Mouse (Mus musculus): ENCODE data around the gene Dleu7. TPM values are rescaled to one million over a fixed set of nuclear protein-coding genes. Genes with fewer than 3 reads are reported as not detected.
A peak's percentile ranks its signal among the peaks of the same experiment; 100 is the strongest.

Gene Dleu7
- total and polyA plus RNA-seq, 2 experiments from 2014 or later = 16.2 to 31.2 TPM

DNA sequence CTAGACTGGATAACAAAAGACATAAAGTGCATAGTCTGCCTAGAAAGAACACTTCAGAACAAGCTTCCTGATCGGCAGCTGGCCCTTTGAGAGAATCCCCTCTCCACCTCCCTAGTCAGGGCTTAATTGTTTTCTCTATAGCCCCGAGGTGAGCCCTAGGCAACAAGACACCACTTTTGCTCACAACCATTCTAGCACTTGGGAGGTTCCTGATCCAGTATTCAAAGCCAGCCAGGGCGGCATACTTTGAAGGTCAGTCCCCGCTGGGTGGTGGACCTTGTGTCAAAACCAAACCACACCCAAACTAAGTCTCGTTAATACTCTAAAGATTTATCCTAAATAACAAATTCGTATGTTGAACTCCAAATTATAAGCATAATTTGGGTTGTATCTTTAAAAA lies 38.6 kb upstream of the Dleu7 start:
- Histone ChIP-seq H3K36me3 (ENCODE audit: insufficient read depth, low read length) (no peaks in the 10 kb centered on the region), H3K4me2 (ENCODE audit: low read depth, low read length) (peak overlapping the region; percentile 86), H3K4me3 (ENCODE audit: low read length) (peak overlapping the region; percentile 81), H3K27me3 (ENCODE audit: insufficient read depth, low read length) (no peaks in the 10 kb centered on the region), H3K9ac (replicated peaks; ENCODE audit: low read length) (peak overlapping the region; percentile 74), H3K4me1 (ENCODE audit: insufficient read depth, low read length) (peaks cover 11% of the 10 kb centered on the region; the same call in 1 of the 2 replicates), H3K27ac (no peak overlapping the region), H3K9me3 (ENCODE audit: low read length) (no peaks in the 10 kb centered on the region)
- DNase-seq (ENCODE audit: low spot score) (no peak), ATAC-seq (no peak)
- no peak for TF ChIP-seq CTCF (IDR thresholded peaks at IDR 0.05; ENCODE audit: low read depth)
- 12% methylated on average over 6 of the region's 6 CpGs for WGBS

DNA sequence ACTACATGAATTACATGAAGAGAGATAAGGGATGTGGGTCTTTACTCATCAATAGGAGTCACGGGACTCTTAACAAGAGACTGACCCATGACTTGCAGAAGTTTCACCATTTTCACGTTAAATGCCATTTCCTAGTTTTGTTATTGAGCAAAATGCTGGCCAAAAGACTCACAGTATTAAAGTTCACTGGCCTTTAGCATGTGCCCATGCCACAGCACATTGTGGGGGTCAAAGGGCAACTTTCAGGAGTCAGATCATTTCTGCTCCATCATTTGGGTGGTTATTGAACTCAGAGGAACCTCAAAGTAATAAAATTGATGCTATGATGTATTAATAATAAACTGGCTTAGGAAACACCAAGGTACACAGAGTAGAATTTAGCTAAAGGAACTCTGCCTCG lies 36.8 kb upstream of the Dleu7 start:
- H3K9ac ChIP-seq (replicated peaks; ENCODE audit: low read length) = no peak overlapping the region
- no peaks in the 10 kb centered on the region for H3K27me3 ChIP-seq (ENCODE audit: insufficient read depth, low read length)
- no peaks in the 10 kb centered on the region for H3K36me3 ChIP-seq (ENCODE audit: insufficient read depth, low read length)
- no peaks in the 10 kb centered on the region for H3K9me3 ChIP-seq (ENCODE audit: low read length)
- no peak overlapping the region for H3K27ac ChIP-seq
- H3K4me2 ChIP-seq (ENCODE audit: low read depth, low read length) = no peak overlapping the region
- H3K4me3 ChIP-seq (ENCODE audit: low read length) = no peak overlapping the region
- TF ChIP-seq CTCF (IDR thresholded peaks at IDR 0.05; ENCODE audit: low read depth) = no peak
- peaks cover 11% of the 10 kb centered on the region; the same call in 1 of the 2 replicates for H3K4me1 ChIP-seq (ENCODE audit: insufficient read depth, low read length)
- no peak for ATAC-seq
- no peak for DNase-seq (ENCODE audit: low spot score)
- 91% methylated on average over 3 of the region's 3 CpGs for WGBS

DNA sequence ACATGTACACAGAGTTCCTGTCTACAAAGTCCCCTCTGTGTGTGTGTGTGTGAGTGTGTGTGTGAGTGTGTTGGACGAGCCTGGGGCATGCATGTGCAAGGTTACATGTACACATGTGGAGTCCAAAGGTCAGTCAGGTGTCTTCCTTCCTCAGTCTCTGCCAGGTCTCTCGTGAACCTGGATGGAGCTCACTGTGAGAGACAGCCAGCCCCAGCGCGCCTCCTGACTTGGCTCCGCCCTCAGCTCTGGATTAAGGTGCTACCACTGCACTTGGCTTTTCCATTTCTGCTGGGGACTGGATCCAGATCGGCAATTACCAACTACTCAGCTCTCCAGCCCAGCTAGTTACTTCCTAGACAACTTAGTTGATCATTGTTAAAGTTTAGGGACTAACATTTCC lies 35.8 kb upstream of the Dleu7 start:
- Histone ChIP-seq H3K27ac (no peak overlapping the region), H3K9ac (replicated peaks; ENCODE audit: low read length) (no peak overlapping the region)

DNA sequence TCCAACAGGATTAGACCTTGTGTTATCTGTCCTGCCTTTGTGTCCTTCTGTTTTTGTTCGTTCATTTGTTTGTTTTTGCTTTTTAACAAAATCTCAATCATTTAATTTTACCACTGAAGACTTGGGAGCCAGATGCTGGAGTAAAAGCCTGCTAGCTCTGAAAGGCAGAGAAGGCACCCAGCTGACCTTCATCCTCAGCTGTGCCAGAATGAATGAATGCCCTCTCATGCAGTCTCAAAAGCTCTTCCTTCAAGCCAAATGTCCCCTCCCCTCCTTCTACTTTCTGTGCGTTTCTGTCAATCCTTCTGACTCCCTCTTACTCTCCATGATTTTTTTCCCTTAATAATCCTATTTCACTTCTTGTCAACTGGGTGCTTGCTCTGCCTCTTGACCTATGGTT lies 34.3 kb upstream of the Dleu7 start:
- ATAC-seq (peak; percentile 56; the same call in 1 of the 2 replicates), DNase-seq (ENCODE audit: low spot score) (peak; percentile 57)
- Histone ChIP-seq H3K9ac (replicated peaks; ENCODE audit: low read length) (no peak overlapping the region), H3K27ac (no peak overlapping the region), H3K36me3 (ENCODE audit: insufficient read depth, low read length) (no peaks in the 10 kb centered on the region), H3K4me3 (ENCODE audit: low read length) (no peak overlapping the region), H3K9me3 (ENCODE audit: low read length) (no peaks in the 10 kb centered on the region), H3K4me1 (ENCODE audit: insufficient read depth, low read length) (peaks cover 4% of the 10 kb centered on the region), H3K27me3 (ENCODE audit: insufficient read depth, low read length) (no peaks in the 10 kb centered on the region), H3K4me2 (ENCODE audit: low read depth, low read length) (no peak overlapping the region)
- TF ChIP-seq CTCF (IDR thresholded peaks at IDR 0.05; ENCODE audit: low read depth) = no peak
- 21% methylated on average over 2 of the region's 2 CpGs for WGBS

More for the DNA sequence above, 35.8 kb upstream of the Dleu7 start:
- peaks cover 11% of the 10 kb centered on the region; the same call in 1 of the 2 replicates for H3K4me1 ChIP-seq (ENCODE audit: insufficient read depth, low read length)
- TF ChIP-seq CTCF (IDR thresholded peaks at IDR 0.05; ENCODE audit: low read depth) = no peak
- no peaks in the 10 kb centered on the region for H3K27me3 ChIP-seq (ENCODE audit: insufficient read depth, low read length)
- H3K36me3 ChIP-seq (ENCODE audit: insufficient read depth, low read length) = no peaks in the 10 kb centered on the region
- 57% methylated on average over 6 of the region's 6 CpGs for WGBS
- ATAC-seq (no peak), DNase-seq (ENCODE audit: low spot score) (no peak)
- H3K4me2 ChIP-seq (ENCODE audit: low read depth, low read length) = no peak overlapping the region
- H3K9me3 ChIP-seq (ENCODE audit: low read length) = no peaks in the 10 kb centered on the region
- no peak overlapping the region for H3K4me3 ChIP-seq (ENCODE audit: low read length)

DNA sequence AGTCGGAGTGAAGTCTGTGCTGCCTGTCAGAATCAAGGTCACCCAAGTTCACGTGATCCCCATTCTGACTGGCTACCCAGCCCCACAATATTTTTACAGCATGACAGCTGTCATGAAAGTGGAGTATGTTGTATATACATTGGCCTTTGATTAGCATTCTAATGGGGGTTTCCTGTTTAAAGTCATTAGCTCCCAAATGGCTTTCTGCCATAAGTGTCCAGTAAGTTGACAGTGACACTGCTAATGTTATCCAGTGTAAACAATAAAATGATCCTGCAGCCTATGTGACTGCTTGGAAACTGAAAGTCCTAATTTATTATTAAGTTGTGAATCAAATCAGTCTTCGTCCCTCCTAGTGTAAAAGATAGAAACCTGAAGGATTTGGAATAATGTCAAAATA lies 33.2 kb upstream of the Dleu7 start:
- ATAC-seq (no peak), DNase-seq (ENCODE audit: low spot score) (no peak)
- Histone ChIP-seq H3K27me3 (ENCODE audit: insufficient read depth, low read length) (no peaks in the 10 kb centered on the region), H3K9ac (replicated peaks; ENCODE audit: low read length) (no peak overlapping the region), H3K4me3 (ENCODE audit: low read length) (no peak overlapping the region), H3K4me1 (ENCODE audit: insufficient read depth, low read length) (no peaks in the 10 kb centered on the region; the same call in 1 of the 2 replicates), H3K27ac (no peak overlapping the region), H3K9me3 (ENCODE audit: low read length) (no peaks in the 10 kb centered on the region), H3K36me3 (ENCODE audit: insufficient read depth, low read length) (no peaks in the 10 kb centered on the region), H3K4me2 (ENCODE audit: low read depth, low read length) (no peak overlapping the region)
- TF ChIP-seq CTCF (IDR thresholded peaks at IDR 0.05; ENCODE audit: low read depth) = no peak
- WGBS = 75% methylated on average over 3 of the region's 3 CpGs

DNA sequence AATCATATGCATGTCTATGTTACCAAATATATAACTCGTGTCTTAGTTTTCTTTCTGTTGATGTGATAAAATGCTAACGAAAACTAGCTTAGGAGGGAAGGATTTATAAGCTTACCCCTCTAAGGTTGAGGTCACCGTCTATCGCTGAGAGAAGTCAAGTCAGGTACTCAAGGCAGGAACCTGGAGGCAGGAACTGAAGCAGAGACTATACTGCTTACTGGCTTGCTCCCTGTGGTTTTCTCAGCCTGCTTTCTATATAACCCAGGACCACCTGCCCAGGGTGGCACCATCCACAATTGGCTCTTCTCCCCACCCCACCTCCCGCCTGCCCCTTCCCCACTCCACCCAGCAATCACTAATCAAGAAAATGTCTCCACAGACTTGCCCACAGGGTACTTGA lies 32.1 kb upstream of the Dleu7 start:
- WGBS = 92% methylated on average over 5 of the region's 5 CpGs

DNA sequence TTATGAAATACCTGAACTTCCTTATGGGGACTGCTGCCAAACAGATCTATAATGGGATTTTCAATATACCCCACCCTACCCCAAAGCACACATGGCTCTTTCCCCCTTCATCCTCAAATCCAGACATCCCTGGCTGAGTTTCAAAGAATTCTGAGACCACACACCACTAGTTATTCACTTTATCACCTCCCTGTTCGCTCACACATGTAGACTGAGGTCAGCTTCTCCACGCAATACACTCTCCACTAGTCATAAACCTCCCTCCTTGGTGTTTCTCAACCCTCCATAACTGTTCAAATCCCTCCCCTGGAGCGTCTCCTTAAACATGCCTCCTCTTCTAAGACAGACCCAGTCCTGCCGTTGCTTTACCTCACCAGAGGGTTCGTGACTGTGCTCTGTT lies 30.6 kb upstream of the Dleu7 start:
- no peaks in the 10 kb centered on the region for H3K9me3 ChIP-seq (ENCODE audit: low read length)
- no peak for TF ChIP-seq CTCF (IDR thresholded peaks at IDR 0.05; ENCODE audit: low read depth)
- no peak overlapping the region for H3K27ac ChIP-seq
- no peaks in the 10 kb centered on the region for H3K36me3 ChIP-seq (ENCODE audit: insufficient read depth, low read length)
- DNase-seq (ENCODE audit: low spot score) = no peak
- H3K4me1 ChIP-seq (ENCODE audit: insufficient read depth, low read length) = no peaks in the 10 kb centered on the region; the same call in 1 of the 2 replicates
- no peak overlapping the region for H3K4me3 ChIP-seq (ENCODE audit: low read length)
- H3K27me3 ChIP-seq (ENCODE audit: insufficient read depth, low read length) = no peaks in the 10 kb centered on the region
- H3K4me2 ChIP-seq (ENCODE audit: low read depth, low read length) = no peak overlapping the region
- WGBS = 90% methylated on average over 5 of the region's 5 CpGs
- no peak overlapping the region for H3K9ac ChIP-seq (replicated peaks; ENCODE audit: low read length)
- no peak for ATAC-seq

More for the DNA sequence above, 32.1 kb upstream of the Dleu7 start:
- DNase-seq (ENCODE audit: low spot score) (no peak), ATAC-seq (no peak)
- Histone ChIP-seq H3K4me2 (ENCODE audit: low read depth, low read length) (no peak overlapping the region), H3K9ac (replicated peaks; ENCODE audit: low read length) (no peak overlapping the region), H3K36me3 (ENCODE audit: insufficient read depth, low read length) (no peaks in the 10 kb centered on the region), H3K4me1 (ENCODE audit: insufficient read depth, low read length) (no peaks in the 10 kb centered on the region; the same call in 1 of the 2 replicates), H3K27ac (no peak overlapping the region), H3K27me3 (ENCODE audit: insufficient read depth, low read length) (no peaks in the 10 kb centered on the region), H3K9me3 (ENCODE audit: low read length) (no peaks in the 10 kb centered on the region), H3K4me3 (ENCODE audit: low read length) (no peak overlapping the region)
- no peak for TF ChIP-seq CTCF (IDR thresholded peaks at IDR 0.05; ENCODE audit: low read depth)
